Mouse (Mus musculus): ENCODE results near the gene Kifc5b. TPM values are rescaled to one million over a fixed set of nuclear protein-coding genes. Genes with fewer than 3 reads are reported as not detected.

The Kifc5b gene
- polyA plus RNA-seq, 1 experiment from 2014 or later, result 4.7 TPM

DNA sequence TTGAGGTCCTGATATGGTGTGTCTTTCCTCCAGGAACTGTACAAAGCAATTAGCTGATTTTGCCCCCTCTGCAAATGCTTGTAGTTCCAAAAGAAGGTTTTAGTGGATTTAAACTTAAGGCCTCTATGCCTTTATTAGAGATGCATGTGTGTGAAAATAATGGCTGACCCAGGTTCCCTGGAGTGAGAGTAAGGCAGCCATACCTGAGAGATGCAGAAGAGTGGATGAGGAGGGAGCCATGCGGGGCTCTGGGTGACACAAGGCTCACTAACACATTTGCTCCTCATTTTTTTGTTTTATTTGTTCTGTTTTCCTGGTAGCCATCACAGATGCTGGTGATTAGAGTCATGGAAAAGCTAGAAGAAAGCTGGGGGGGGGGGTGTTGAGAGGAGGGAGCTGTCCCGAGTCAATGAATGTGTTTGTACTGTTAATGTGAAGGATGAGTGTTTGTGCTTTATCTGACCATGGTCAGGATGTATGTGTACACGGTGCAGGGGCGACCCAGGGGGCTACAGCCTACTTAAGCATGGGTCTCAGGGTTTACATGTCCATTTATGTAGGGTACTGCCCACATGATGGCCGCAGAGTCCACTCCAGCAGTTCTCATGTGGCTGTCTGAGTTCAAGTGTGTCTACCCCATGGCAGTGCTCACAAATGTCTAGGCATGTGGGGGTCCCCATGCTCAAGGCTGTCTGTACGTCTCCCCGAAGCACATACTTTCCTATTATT is 33.8 kb downstream of the Kifc5b start:
- Histone ChIP-seq H3K9me3 (no peaks in the 10 kb centered on the region), H3K4me1 (peaks cover 77% of the 10 kb centered on the region), H3K9ac (0 out of 2 replicates have a peak overlapping the region, but pooled peaks have one; percentile 14), H3K4me3 (peak overlapping the region; percentile 37), H3K27ac (peak overlapping the region; percentile 71), H3K4me2 (peak overlapping the region; percentile 57), H3K36me3 (peaks cover 11% of the 10 kb centered on the region), H3K27me3 (no peaks in the 10 kb centered on the region)
- no peak for ATAC-seq (ENCODE audit: insufficient number of reproducible peaks, low FRiP score, low TSS enrichment, low read depth)
- 30% methylated on average over 7 of the region's 7 CpGs for WGBS

DNA sequence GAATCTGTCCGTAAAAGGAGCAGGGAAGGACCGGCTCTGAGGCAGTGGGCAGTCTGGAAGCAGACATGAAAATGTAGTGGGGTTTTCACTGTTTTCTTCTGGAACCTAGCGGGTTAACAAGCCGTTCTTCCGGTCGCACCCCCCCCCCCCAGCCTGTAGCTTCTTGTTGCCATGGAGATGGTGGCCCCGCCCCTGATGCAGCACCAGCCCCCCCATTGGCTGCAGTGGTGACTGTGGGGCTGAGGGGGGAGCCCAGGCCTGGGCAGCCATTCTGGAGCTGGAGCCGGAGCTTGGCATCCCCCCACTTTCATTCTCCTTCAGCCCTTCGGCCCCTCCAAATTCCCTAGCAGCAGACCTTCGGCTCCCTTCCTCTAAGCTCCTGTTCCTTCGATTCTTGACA is 34.5 kb downstream of the Kifc5b start:
- under 1% methylated on average over 11 of the region's 11 CpGs for WGBS
- Histone ChIP-seq H3K4me3 (peak overlapping the region; percentile 37), H3K36me3 (peaks cover 17% of the 10 kb centered on the region), H3K4me1 (peaks cover 70% of the 10 kb centered on the region), H3K9me3 (no peaks in the 10 kb centered on the region), H3K4me2 (peak overlapping the region; percentile 57), H3K27ac (peak overlapping the region; percentile 71), H3K9ac (0 out of 2 replicates have a peak overlapping the region, but pooled peaks have one; percentile 14), H3K27me3 (no peaks in the 10 kb centered on the region)
- ATAC-seq (ENCODE audit: insufficient number of reproducible peaks, low FRiP score, low TSS enrichment, low read depth), result peak; percentile 67; the same call in 1 of the 2 replicates

DNA sequence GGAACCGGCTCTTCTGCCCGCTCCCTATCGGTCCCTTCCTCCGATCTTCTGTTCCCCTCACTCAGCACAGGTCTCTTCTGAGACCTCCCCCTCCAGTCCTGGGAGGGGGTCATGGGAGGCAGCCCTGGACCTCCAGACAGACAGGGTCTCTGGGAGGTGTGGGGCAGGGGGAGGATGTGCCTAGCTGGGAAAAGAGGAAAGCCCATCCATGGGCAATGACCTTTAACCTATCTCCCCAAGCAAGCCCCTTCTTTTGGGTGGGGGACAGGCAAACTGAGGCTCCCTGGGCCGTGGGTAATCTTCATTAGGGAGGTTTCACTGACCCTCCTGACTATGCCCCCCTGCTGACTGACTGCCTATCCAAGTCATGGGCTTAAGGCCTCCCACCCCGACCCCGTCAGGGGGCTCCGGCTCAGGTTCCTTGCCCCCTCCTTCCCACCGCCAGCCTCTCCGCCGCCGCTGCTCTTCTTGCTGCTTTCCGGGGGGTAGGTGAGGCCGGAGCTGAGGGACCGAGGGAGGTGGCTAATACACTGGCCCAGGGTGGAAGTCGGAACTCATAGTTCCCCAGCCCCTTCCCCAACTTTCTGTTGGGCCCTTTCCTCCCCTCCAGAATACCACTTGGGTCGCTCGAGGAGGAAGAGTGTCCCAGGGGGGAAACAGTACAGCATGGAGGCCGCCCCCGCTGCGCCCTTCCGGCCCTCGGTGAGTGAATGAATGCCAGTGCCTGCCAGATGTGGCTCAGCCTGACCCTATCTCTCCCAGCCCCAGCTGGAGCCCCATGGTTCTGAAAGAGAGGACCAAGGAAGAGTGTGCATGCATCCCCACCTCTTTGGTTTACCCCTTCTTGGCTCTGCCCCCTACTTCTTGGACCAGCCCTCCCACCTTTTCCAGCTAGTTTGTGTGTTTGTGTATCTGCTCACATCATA is 35.3 kb downstream of the Kifc5b start:
- peak overlapping the region; percentile 71 for H3K27ac ChIP-seq
- no peak for ATAC-seq (ENCODE audit: insufficient number of reproducible peaks, low FRiP score, low TSS enrichment, low read depth)

DNA sequence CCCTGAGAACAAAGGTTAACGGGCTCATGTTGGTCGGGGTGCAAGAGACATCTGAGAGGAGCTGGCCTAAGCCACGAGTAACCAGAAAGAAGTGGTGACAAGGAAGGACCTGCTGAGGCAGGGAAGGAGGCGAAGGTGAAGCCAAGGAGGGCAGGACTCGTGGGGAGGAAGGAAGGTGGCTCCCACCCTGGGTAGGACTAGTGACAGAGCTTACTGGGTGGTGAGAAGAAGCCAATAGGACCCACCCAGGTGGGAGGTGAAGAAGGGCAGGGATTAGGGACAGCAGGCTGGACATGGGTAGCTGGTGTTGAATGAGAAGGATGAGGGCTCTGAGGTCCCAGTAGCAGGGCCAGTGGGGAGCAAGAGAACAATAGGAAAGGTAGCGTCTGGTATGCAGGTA is 36.3 kb downstream of the Kifc5b start:
- Histone ChIP-seq H3K4me2 (peak overlapping the region; percentile 57), H3K4me1 (peaks cover 56% of the 10 kb centered on the region), H3K27me3 (no peaks in the 10 kb centered on the region), H3K36me3 (peaks cover 34% of the 10 kb centered on the region), H3K9me3 (no peaks in the 10 kb centered on the region), H3K9ac (no peak overlapping the region), H3K4me3 (no peak overlapping the region), H3K27ac (no peak overlapping the region)
- WGBS, result 38% methylated on average over 6 of the region's 6 CpGs
- no peak for ATAC-seq (ENCODE audit: insufficient number of reproducible peaks, low FRiP score, low TSS enrichment, low read depth)

More for the DNA sequence above, 35.3 kb downstream of the Kifc5b start:
- Histone ChIP-seq H3K9me3 (no peaks in the 10 kb centered on the region), H3K27me3 (no peaks in the 10 kb centered on the region), H3K36me3 (peaks cover 25% of the 10 kb centered on the region), H3K4me3 (peak overlapping the region; percentile 37), H3K4me2 (peak overlapping the region; percentile 57), H3K4me1 (peaks cover 62% of the 10 kb centered on the region), H3K9ac (peak overlapping the region; percentile 17; the same call in 1 of the 2 replicates)
- WGBS, result 10% methylated on average over 22 of the region's 23 CpGs

DNA sequence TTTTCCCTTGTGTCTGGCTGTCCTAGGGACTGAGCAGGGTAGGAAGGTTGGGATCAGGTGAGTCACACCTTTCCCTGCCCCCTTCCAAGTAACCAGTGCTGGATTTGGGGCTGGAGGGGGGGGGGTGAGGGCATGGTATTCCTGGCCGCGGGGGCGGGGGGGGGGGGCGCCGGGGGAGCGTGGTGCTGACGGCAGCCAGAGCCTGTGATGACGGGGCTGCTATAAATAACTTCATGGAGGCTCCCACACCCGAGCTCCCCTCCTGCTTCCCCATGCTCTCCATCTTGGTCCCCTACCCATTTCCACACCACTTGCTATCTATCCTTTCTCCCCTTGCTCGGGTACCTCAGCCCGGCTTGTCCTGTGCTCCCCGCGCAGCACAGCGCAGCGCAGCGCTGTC is 36.8 kb downstream of the Kifc5b start:
- Histone ChIP-seq H3K27ac (peak overlapping the region; percentile 43; the same call in 1 of the 2 replicates), H3K4me2 (peak overlapping the region; percentile 57), H3K27me3 (no peaks in the 10 kb centered on the region), H3K9ac (no peak overlapping the region), H3K4me1 (peaks cover 54% of the 10 kb centered on the region), H3K36me3 (peaks cover 39% of the 10 kb centered on the region), H3K9me3 (no peaks in the 10 kb centered on the region), H3K4me3 (0 out of 2 replicates have a peak overlapping the region, but pooled peaks have one; percentile 13)
- 13% methylated on average over 14 of the region's 16 CpGs for WGBS
- ATAC-seq (ENCODE audit: insufficient number of reproducible peaks, low FRiP score, low TSS enrichment, low read depth), result no peak

DNA sequence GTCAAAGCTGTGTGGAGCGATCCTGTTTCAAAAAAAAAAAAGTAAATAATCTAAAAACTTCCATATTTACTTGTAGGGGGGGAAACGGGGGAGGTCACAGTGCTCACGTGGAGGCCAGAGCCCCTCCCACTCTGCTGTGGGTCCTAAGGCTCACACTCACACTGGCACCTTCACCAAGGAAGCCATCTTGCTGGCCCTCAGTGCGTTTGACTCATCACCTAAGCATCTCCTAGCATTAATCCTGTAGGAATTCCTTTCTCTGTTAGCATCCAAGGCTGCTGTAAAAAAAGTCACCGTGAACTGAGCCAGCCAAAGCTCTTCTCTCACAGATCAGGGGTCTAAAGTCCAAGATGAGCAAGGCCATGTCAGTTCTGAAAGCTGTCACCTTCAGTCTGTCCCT is 39.4 kb downstream of the Kifc5b start:
- ATAC-seq (ENCODE audit: insufficient number of reproducible peaks, low FRiP score, low TSS enrichment, low read depth), result no peak
- H3K4me2 ChIP-seq, result no peak overlapping the region
- H3K36me3 ChIP-seq, result peaks cover 60% of the 10 kb centered on the region
- 82% methylated on average over 5 of the region's 5 CpGs for WGBS
- no peak overlapping the region for H3K27ac ChIP-seq
- no peak overlapping the region for H3K9ac ChIP-seq
- H3K27me3 ChIP-seq, result no peaks in the 10 kb centered on the region
- H3K4me1 ChIP-seq, result peaks cover 29% of the 10 kb centered on the region
- no peaks in the 10 kb centered on the region for H3K9me3 ChIP-seq
- no peak overlapping the region for H3K4me3 ChIP-seq

DNA sequence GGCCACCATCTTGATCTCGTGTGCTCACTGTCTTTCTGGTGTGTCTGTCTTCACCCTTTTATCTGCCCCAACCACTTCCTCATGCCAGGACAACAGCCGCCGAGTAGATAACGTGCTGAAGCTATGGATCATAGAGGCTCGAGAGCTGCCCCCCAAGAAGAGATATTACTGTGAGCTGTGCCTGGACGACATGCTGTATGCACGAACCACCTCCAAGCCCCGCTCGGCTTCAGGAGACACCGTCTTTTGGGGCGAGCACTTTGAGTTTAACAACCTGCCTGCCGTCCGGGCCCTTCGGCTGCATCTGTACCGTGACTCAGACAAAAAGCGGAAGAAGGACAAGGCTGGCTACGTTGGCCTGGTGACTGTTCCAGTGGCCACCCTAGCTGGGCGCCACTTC is 40.0 kb downstream of the Kifc5b start:
- H3K27me3 ChIP-seq, result no peaks in the 10 kb centered on the region
- no peak overlapping the region for H3K9ac ChIP-seq
- no peak overlapping the region for H3K4me3 ChIP-seq
- 88% methylated on average over 18 of the region's 18 CpGs for WGBS
- no peak overlapping the region for H3K4me2 ChIP-seq
- H3K36me3 ChIP-seq, result peaks cover 66% of the 10 kb centered on the region
- no peaks in the 10 kb centered on the region for H3K9me3 ChIP-seq
- no peak for ATAC-seq (ENCODE audit: insufficient number of reproducible peaks, low FRiP score, low TSS enrichment, low read depth)
- peaks cover 23% of the 10 kb centered on the region for H3K4me1 ChIP-seq
- H3K27ac ChIP-seq, result no peak overlapping the region

DNA sequence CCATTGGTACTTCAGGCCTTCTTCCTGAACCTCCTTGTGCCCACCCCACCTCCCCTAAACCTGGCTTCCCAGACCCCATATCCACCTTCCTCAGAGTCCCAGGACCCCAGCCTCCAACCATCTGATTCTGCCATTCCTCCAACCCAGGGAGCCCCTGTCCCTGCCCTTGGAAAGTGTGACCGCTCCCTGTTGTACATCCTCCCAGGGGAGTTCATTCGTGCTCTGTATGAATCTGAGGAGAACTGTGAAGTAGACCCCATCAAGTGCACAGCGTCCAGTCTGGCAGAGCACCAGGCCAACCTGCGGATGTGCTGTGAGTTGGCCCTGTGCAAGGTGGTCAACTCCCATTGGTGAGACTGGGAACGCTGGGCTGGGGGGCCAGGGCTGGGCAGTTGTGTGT is 41.0 kb downstream of the Kifc5b start:
- Histone ChIP-seq H3K27me3 (no peaks in the 10 kb centered on the region), H3K9ac (no peak overlapping the region), H3K36me3 (peaks cover 76% of the 10 kb centered on the region), H3K9me3 (no peaks in the 10 kb centered on the region), H3K27ac (no peak overlapping the region), H3K4me3 (no peak overlapping the region), H3K4me2 (no peak overlapping the region), H3K4me1 (peaks cover 13% of the 10 kb centered on the region)
- ATAC-seq (ENCODE audit: insufficient number of reproducible peaks, low FRiP score, low TSS enrichment, low read depth), result no peak
- WGBS, result 94% methylated on average over 5 of the region's 5 CpGs

DNA sequence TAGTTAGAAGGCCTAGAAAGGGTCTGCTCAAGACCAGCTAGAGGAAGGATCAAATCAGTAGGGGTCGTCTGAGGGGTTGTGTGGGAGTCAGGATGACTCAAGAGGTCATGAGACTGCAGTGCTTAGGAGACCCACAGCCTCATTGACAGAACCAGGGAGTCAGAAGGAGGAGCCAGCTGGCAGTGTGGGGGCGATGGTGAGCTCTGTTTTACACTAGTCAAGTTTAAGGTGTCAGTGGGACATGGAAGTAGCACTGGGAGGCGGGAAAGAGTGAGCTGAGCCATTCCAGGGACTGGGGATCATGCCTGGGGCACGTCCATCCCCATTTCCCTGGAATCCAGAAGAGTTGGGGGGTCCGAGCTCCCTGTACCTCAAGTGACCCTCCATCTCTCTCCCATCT is 42.0 kb downstream of the Kifc5b start:
- Histone ChIP-seq H3K27me3 (no peaks in the 10 kb centered on the region), H3K9me3 (no peaks in the 10 kb centered on the region), H3K4me1 (peaks cover 3% of the 10 kb centered on the region), H3K9ac (no peak overlapping the region), H3K4me3 (no peak overlapping the region), H3K4me2 (no peak overlapping the region), H3K36me3 (peaks cover 84% of the 10 kb centered on the region), H3K27ac (no peak overlapping the region)
- WGBS, result 49% methylated on average over 5 of the region's 5 CpGs
- no peak for ATAC-seq (ENCODE audit: insufficient number of reproducible peaks, low FRiP score, low TSS enrichment, low read depth)

DNA sequence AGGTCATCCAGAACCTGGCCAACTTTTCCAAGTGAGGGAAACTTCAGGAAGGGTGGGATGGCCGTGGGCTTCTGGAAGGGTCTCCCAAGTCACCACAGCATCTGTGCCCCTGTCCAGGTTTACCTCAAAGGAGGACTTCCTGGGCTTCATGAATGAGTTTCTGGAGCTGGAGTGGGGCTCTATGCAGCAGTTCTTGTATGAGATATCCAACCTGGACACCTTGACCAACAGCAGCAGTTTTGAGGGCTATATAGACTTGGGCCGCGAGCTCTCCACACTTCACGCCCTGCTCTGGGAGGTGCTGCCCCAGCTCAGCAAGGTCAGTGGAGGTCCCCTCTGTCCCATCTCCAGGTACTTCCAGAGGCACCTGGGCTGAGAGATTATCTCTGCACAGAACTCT is 42.9 kb downstream of the Kifc5b start:
- WGBS, result 95% methylated on average over 4 of the region's 4 CpGs
- Histone ChIP-seq H3K27ac (no peak overlapping the region), H3K9ac (no peak overlapping the region), H3K4me1 (no peaks in the 10 kb centered on the region), H3K4me3 (no peak overlapping the region), H3K9me3 (no peaks in the 10 kb centered on the region), H3K27me3 (no peaks in the 10 kb centered on the region), H3K36me3 (peaks cover 91% of the 10 kb centered on the region), H3K4me2 (no peak overlapping the region)
- no peak for ATAC-seq (ENCODE audit: insufficient number of reproducible peaks, low FRiP score, low TSS enrichment, low read depth)

DNA sequence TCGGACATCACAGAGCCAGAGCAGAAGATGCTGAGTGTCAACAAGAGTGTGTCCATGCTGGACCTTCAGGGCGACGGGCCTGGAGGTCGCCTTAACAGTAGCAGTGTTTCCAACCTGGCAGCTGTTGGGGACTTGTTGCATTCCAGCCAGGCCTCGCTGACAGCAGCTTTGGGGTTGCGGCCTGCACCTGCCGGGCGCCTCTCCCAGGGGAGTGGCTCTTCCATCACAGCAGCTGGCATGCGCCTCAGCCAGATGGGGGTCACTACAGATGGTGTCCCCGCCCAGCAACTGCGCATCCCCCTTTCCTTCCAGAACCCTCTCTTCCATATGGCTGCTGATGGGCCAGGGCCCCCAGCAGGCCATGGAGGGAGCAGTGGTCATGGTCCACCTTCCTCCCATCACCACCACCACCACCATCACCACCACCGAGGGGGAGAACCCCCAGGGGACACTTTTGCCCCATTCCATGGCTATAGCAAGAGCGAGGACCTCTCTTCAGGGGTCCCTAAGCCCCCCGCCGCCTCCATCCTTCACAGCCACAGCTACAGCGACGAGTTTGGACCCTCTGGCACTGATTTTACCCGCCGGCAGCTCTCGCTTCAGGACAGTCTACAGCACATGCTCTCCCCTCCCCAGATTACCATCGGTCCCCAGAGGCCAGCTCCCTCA is 44.8 kb downstream of the Kifc5b start:
- no peaks in the 10 kb centered on the region for H3K9me3 ChIP-seq
- 88% methylated on average over 21 of the region's 21 CpGs for whole genome bisulfite sequencing
- H3K4me2 ChIP-seq, result no peak overlapping the region
- no peak overlapping the region for H3K4me3 ChIP-seq
- no peaks in the 10 kb centered on the region for H3K27me3 ChIP-seq
- H3K9ac ChIP-seq, result no peak overlapping the region
- H3K4me1 ChIP-seq, result no peaks in the 10 kb centered on the region
- H3K36me3 ChIP-seq, result peaks cover 93% of the 10 kb centered on the region
- H3K27ac ChIP-seq, result no peak overlapping the region
- ATAC-seq (ENCODE audit: insufficient number of reproducible peaks, low FRiP score, low TSS enrichment, low read depth), result no peak

Data from limb, embryonic 15.5 days (tissue).